Mouse (Mus musculus) MEL (cell line): ENCODE results near the gene Bcas3. TPM values are rescaled to one million over a fixed set of nuclear protein-coding genes. Genes with fewer than 3 reads are reported as not detected.

Experiments
- DNase-seq: peaks from one replicate; pipeline ENCODE4 v3.0.0; 2011; ENCODE audit warnings: low read depth, low spot score
- H3K27ac ChIP-seq: 2 replicates; pipeline ENCODE4 v1.5.1; 2012; ENCODE audit warnings: low read depth, mild to moderate bottlenecking, control low read depth, low read length, moderate library complexity; ENCODE audit not compliant: control insufficient read depth
- H3K27me3 ChIP-seq, 2 experiments: fragments of 150-350 bp in 1 of 2; sonication (generic) in 1 of 2; 2 replicates each; pipeline ENCODE4 v1.6.1; 2012; ENCODE audit warnings: low read length in 2 of 2, mild to moderate bottlenecking in 2 of 2, improper control_type of control experiment in 1 of 2, moderate library complexity in 1 of 2; ENCODE audit not compliant: insufficient read depth in 2 of 2, control insufficient read depth in 1 of 2
- H3K36me3 ChIP-seq, 2 experiments: 2 replicates each; pipeline ENCODE4 v1.6.1; 2012 to 2014; ENCODE audit warnings: low read length in 2 of 2, improper control_type of control experiment in 1 of 2, inconsistent platforms in 1 of 2, mild to moderate bottlenecking in 1 of 2; ENCODE audit not compliant: insufficient read depth in 2 of 2, control insufficient read depth in 1 of 2
- H3K4me1 ChIP-seq, 2 experiments: fragments of 150-350 bp in 1 of 2; sonication (generic) in 1 of 2; 2 replicates each; pipeline ENCODE4 v1.6.1; 2012; ENCODE audit warnings: low read length in 2 of 2, improper control_type of control experiment in 1 of 2, mild to moderate bottlenecking in 1 of 2; ENCODE audit not compliant: insufficient read depth in 2 of 2, control insufficient read depth in 1 of 2
- H3K4me3 ChIP-seq, 2 experiments: fragments of 150-350 bp in 1 of 2; sonication (generic) in 1 of 2; 2 replicates each; pipeline ENCODE4 v1.5.1; 2012; ENCODE audit warnings: low read depth in 2 of 2, low read length in 2 of 2, mild to moderate bottlenecking in 2 of 2, moderate library complexity in 2 of 2, control low read depth in 1 of 2, improper control_type of control experiment in 1 of 2; ENCODE audit not compliant: control insufficient read depth in 1 of 2, insufficient read depth in 1 of 2
- H3K79me2 ChIP-seq: 2 replicates; pipeline ENCODE4 v1.6.1; 2012; ENCODE audit warnings: mild to moderate bottlenecking, low read length, moderate library complexity; ENCODE audit not compliant: control insufficient read depth, poor library complexity, insufficient read depth
- H3K9ac ChIP-seq: 2 replicates; pipeline ENCODE4 v1.6.1; 2012; ENCODE audit warnings: low read depth, mild to moderate bottlenecking, control low read depth, low read length, moderate library complexity; ENCODE audit not compliant: control insufficient read depth, poor library complexity, severe bottlenecking
- H3K9me3 ChIP-seq: fragments of 150-350 bp; sonication (generic); replicated peaks from 2 replicates; pipeline ENCODE4 v1.6.1; 2012; ENCODE audit warnings: mild to moderate bottlenecking, low read length, improper control_type of control experiment, moderate library complexity; ENCODE audit not compliant: insufficient read depth
- CHD1 ChIP-seq: IDR thresholded peaks from 2 replicates; pipeline ENCODE4 v1.6.1; 2012; ENCODE audit warnings: low read depth, mild to moderate bottlenecking, inconsistent platforms, low read length, improper control_type of control experiment
- CHD2 ChIP-seq: IDR thresholded peaks from 2 replicates; pipeline ENCODE4 v1.6.1; 2011; ENCODE audit warnings: low read length, improper control_type of control experiment
- EP300 ChIP-seq, 2 experiments: IDR thresholded peaks; 2 replicates each; pipeline ENCODE4 v1.6.1; 2011; ENCODE audit warnings: improper control_type of control experiment in 2 of 2, low read length in 2 of 2, low read depth in 1 of 2, mild to moderate bottlenecking in 1 of 2
- ETS1 ChIP-seq: IDR thresholded peaks from 2 replicates; pipeline ENCODE4 v1.6.1; 2012; ENCODE audit warnings: low read depth, mild to moderate bottlenecking, inconsistent platforms, low read length, improper control_type of control experiment, moderate library complexity
- GATA1 ChIP-seq: IDR thresholded peaks from 2 replicates; pipeline ENCODE4 v1.6.1; 2011; ENCODE audit warnings: low read depth, low read length, improper control_type of control experiment
- HCFC1 ChIP-seq: IDR thresholded peaks from 2 replicates; pipeline ENCODE4 v1.6.1; 2012; ENCODE audit warnings: low read depth, mild to moderate bottlenecking, inconsistent platforms, low read length, improper control_type of control experiment, moderate library complexity
- MAFK ChIP-seq: IDR thresholded peaks from 2 replicates; pipeline ENCODE4 v1.6.1; 2011; ENCODE audit warnings: low read depth, mild to moderate bottlenecking, low read length, improper control_type of control experiment, borderline replicate concordance
- MAZ ChIP-seq: IDR thresholded peaks from 2 replicates; pipeline ENCODE4 v1.6.1; 2012; ENCODE audit warnings: low read depth, mild to moderate bottlenecking, inconsistent platforms, low read length, improper control_type of control experiment
- MEF2A ChIP-seq: IDR thresholded peaks from 2 replicates; pipeline ENCODE4 v1.6.1; 2014; ENCODE audit warnings: low read depth, mild to moderate bottlenecking, inconsistent platforms, low read length, improper control_type of control experiment; ENCODE audit not compliant: poor library complexity, insufficient replicate concordance, severe bottlenecking; ENCODE audit errors: extremely low read depth
- MXI1 ChIP-seq: IDR thresholded peaks from 2 replicates; pipeline ENCODE4 v1.6.1; 2011; ENCODE audit warnings: mild to moderate bottlenecking, low read depth, low read length, improper control_type of control experiment
- MYB ChIP-seq: IDR thresholded peaks from 2 replicates; pipeline ENCODE4 v1.6.1; 2011; ENCODE audit warnings: mild to moderate bottlenecking, low read depth, low read length, improper control_type of control experiment
- MYC ChIP-seq: IDR thresholded peaks from 2 replicates; pipeline ENCODE4 v1.6.1; 2011; ENCODE audit warnings: low read depth, mild to moderate bottlenecking, low read length, improper control_type of control experiment, moderate library complexity
- POLR2AphosphoS5 ChIP-seq: IDR thresholded peaks from 2 replicates; pipeline ENCODE4 v1.6.1; 2012; ENCODE audit warnings: low read depth, borderline replicate concordance, mild to moderate bottlenecking, inconsistent platforms, low read length, moderate library complexity, mixed read lengths
- SMC3 ChIP-seq: IDR thresholded peaks from 2 replicates; pipeline ENCODE4 v1.6.1; 2011; ENCODE audit warnings: low read depth, low read length, improper control_type of control experiment
- TAL1 ChIP-seq: IDR thresholded peaks from 2 replicates; pipeline ENCODE4 v1.6.1; 2012; ENCODE audit warnings: mild to moderate bottlenecking, inconsistent platforms, low read length, moderate library complexity, mixed read lengths
- UBTF ChIP-seq: IDR thresholded peaks from 2 replicates; pipeline ENCODE4 v1.6.1; 2012; ENCODE audit warnings: low read depth, mild to moderate bottlenecking, inconsistent platforms, low read length, improper control_type of control experiment, moderate library complexity, borderline replicate concordance; ENCODE audit not compliant: insufficient read depth
- USF1 ChIP-seq: IDR thresholded peaks from 2 replicates; pipeline ENCODE4 v1.6.1; 2014; ENCODE audit warnings: low read depth, mild to moderate bottlenecking, inconsistent platforms, low read length, improper control_type of control experiment, moderate library complexity
- ZC3H11A ChIP-seq: IDR thresholded peaks from 2 replicates; pipeline ENCODE4 v1.6.1; 2012; ENCODE audit warnings: low read depth, mild to moderate bottlenecking, inconsistent platforms, low read length, improper control_type of control experiment
- ZNF384 ChIP-seq: IDR thresholded peaks from 2 replicates; pipeline ENCODE4 v1.6.1; 2012; ENCODE audit warnings: low read depth, mild to moderate bottlenecking, inconsistent platforms, low read length, improper control_type of control experiment
- polyA plus RNA-seq, 2 experiments: library from polyadenylated mRNA; stranded (reverse) in 1 of 2; unstranded in 1 of 2; fragments of >175 nt in 1 of 2; fragments of >200 nt in 1 of 2; gene quantifications; 2 replicates each; pipeline versions ENCODE4 v1.2.1 to v1.2.4; 2012; ENCODE audit warnings: low replicate concordance in 2 of 2, low read depth in 1 of 2; ENCODE audit not compliant: insufficient read length in 2 of 2, insufficient read depth in 1 of 2, missing spikeins in 1 of 2
- total RNA-seq: library from RNA; depleted of rRNA; stranded (reverse); fragments of 300-350 nt; gene quantifications from 2 replicates; pipeline ENCODE4 v1.2.3, GENCODE M21; 2012

Bcas3 gene
- total and polyA plus RNA-seq, 3 experiments: 8.6 to 14.7 TPM; not detected in 1

GRCm38 (mm10) chr11:85505811-85506210 is 152.8 kb downstream of the Bcas3 start:
- no peaks in the 10 kb centered on the region for H3K9me3 ChIP-seq
- no peak overlapping the region for H3K9ac ChIP-seq
- H3K4me3 ChIP-seq: no peak overlapping the region
- H3K27ac ChIP-seq: no peak overlapping the region
- H3K4me1 ChIP-seq: no peaks in the 10 kb centered on the region; a peak in 1 of 4 replicates
- DNase-seq: peak; percentile 78
- H3K27me3 ChIP-seq: no peaks in the 10 kb centered on the region
- H3K36me3 ChIP-seq: peaks cover 0 to 2% of the 10 kb centered on the region in 2 experiments; a peak in 1 of 4 replicates
- no peaks in the 10 kb centered on the region for H3K79me2 ChIP-seq
- TF ChIP-seq UBTF (no peak), EP300 (IDR thresholded peaks at IDR 0.05; ENCODE audit: low read depth in 1 of 2, low read length in 2 of 2) (no peak), MAFK (no peak), ZC3H11A (no peak), ZNF384 (peak; percentile 93), ETS1 (no peak), SMC3 (no peak)

GRCm38 (mm10) chr11:85509334-85509733 is 156.4 kb downstream of the Bcas3 start:
- no peak for DNase-seq
- H3K4me3 ChIP-seq: no peak overlapping the region
- no peaks in the 10 kb centered on the region for H3K27me3 ChIP-seq
- no peaks in the 10 kb centered on the region; a peak in 1 of 4 replicates for H3K4me1 ChIP-seq
- TF ChIP-seq HCFC1: no peak
- TF ChIP-seq CHD1: no peak
- no peak for TF ChIP-seq POLR2AphosphoS5
- no peak for TF ChIP-seq MXI1
- no peak for TF ChIP-seq USF1
- TF ChIP-seq MEF2A: no peak
- no peak for TF ChIP-seq GATA1
- TF ChIP-seq, all 39 proteins: peak for 0
- Histone ChIP-seq H3K9me3 (no peaks in the 10 kb centered on the region), H3K36me3 (peaks cover 0 to 2% of the 10 kb centered on the region in 2 experiments; a peak in 1 of 4 replicates), H3K9ac (no peak overlapping the region), H3K79me2 (no peaks in the 10 kb centered on the region), H3K27ac (no peak overlapping the region)

DNA sequence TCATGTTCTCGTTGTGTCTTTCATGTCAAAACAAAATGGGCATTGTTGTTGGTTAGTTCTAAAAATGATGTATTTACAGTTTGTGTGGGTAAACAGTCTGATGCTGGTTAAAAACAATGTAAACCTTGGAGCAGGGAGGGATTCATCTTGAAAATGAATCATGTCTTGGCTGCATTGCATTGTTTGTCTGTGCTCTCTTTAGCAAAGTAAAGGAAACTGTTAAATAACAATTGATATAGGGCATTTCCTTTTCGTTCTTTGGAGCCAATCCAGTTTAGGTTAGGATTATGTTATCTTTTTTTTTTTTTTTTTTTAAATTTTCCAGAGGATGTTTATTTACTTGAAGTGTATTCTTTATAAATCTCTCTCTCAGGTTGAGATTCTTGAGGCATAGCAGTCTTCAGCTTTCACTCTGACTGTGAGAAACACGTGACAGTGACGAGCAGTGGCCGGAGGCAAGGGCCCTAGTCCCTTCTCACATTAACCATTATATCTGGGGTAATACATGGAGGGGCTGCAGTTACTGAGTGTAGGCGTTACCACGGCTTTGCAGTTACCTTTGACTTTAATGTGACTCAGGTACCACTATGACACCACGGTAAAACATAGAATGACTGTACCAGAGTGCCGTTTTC is 158.4 kb downstream of the Bcas3 start:
- no peak overlapping the region for H3K9ac ChIP-seq
- no peaks in the 10 kb centered on the region; a peak in 1 of 4 replicates for H3K36me3 ChIP-seq
- TF ChIP-seq CHD2 (no peak), GATA1 (no peak), MYC (no peak), MYB (no peak), MAZ (no peak), EP300 (IDR thresholded peaks at IDR 0.05; ENCODE audit: low read depth in 1 of 2, low read length in 2 of 2) (no peak), TAL1 (no peak), ZC3H11A (no peak)
- no peaks in the 10 kb centered on the region for H3K4me1 ChIP-seq
- H3K4me3 ChIP-seq: no peak overlapping the region
- H3K79me2 ChIP-seq: no peaks in the 10 kb centered on the region
- H3K27me3 ChIP-seq: no peaks in the 10 kb centered on the region
- no peak overlapping the region for H3K27ac ChIP-seq
- no peak for DNase-seq
- no peaks in the 10 kb centered on the region for H3K9me3 ChIP-seq
